Mouse (Mus musculus): Measurements from ENCODE around the gene Psma7. TPM values are rescaled to one million over a fixed set of nuclear protein-coding genes. Genes with fewer than 3 reads are reported as not detected.

Psma7 gene
- total RNA-seq (2014; rRNA removed; ENCODE audit: low replicate concordance) (163 and 234 TPM in 2 replicates), polyA plus RNA-seq (2015; fragmentation: Nextera tagmentation; extraction: Ambion mirVana) (457 and 460 TPM in 2 replicates)

- Histone ChIP-seq H3K27me3 (ENCODE audit: control insufficient read depth, insufficient read depth, low read length) (no peaks in the 10 kb centered on the region), H3K4me3 (ENCODE audit: low read depth, low read length) (peak within 1 kb of the TSS; percentile 99), H3K9ac (replicated peaks; ENCODE audit: low read depth, low read length) (peak within 1 kb of the TSS; percentile 91), H3K9me3 (replicated peaks; ENCODE audit: control insufficient read depth, low read length) (no peaks in the 10 kb centered on the region), H3K4me2 (ENCODE audit: low read depth, low read length) (peak within 1 kb of the TSS; percentile 82), H3K4me1 (ENCODE audit: control insufficient read depth, insufficient read depth) (peaks cover 12% of the 10 kb centered on the region; the same call in 1 of the 2 replicates), H3K36me3 (replicated peaks; ENCODE audit: control insufficient read depth, insufficient read depth, low read length) (peaks cover 19% of the 10 kb centered on the region), H3K27ac (ENCODE audit: low read depth) (peak within 1 kb of the TSS; percentile 92)
- TF ChIP-seq EP300 (IDR thresholded peaks at IDR 0.05; ENCODE audit: low read depth) (no peak), CTCF (IDR thresholded peaks at IDR 0.05; ENCODE audit: low read depth) (peak; percentile 8; the same call in 1 of the 2 replicates)
- DNase-seq (ENCODE audit: low spot score) (peak; percentile 89), ATAC-seq (ENCODE audit: insufficient read depth, low read depth) (peak; percentile 96)
- WGBS = under 1% methylated on average over 67 of the region's 78 CpGs
Observed at GRCm38 (mm10) chr2:180042256-180042857, at the start of gene Psma7, which contains the start of gene Ss18l1. Gene Psma7, minus strand, starts transcription at chr2:180042433. Gene Ss18l1, plus strand, starts transcription at chr2:180042509.

GRCm38 (mm10) chr2:180090285-180090684 lies 48.1 kb upstream of the Psma7 start:
- Histone ChIP-seq H3K4me3 (ENCODE audit: low read depth, low read length) (no peak overlapping the region), H3K36me3 (replicated peaks; ENCODE audit: control insufficient read depth, insufficient read depth, low read length) (no peaks in the 10 kb centered on the region), H3K4me2 (ENCODE audit: low read depth, low read length) (no peak overlapping the region), H3K4me1 (ENCODE audit: control insufficient read depth, insufficient read depth) (no peaks in the 10 kb centered on the region), H3K9ac (replicated peaks; ENCODE audit: low read depth, low read length) (no peak overlapping the region), H3K27ac (ENCODE audit: low read depth) (no peak overlapping the region), H3K9me3 (replicated peaks; ENCODE audit: control insufficient read depth, low read length) (no peaks in the 10 kb centered on the region), H3K27me3 (ENCODE audit: control insufficient read depth, insufficient read depth, low read length) (no peaks in the 10 kb centered on the region)
- TF ChIP-seq EP300 (IDR thresholded peaks at IDR 0.05; ENCODE audit: low read depth) (no peak), CTCF (IDR thresholded peaks at IDR 0.05; ENCODE audit: low read depth) (no peak)
- 61% methylated on average over 11 of the region's 11 CpGs for WGBS
- DNase-seq (ENCODE audit: low spot score) (no peak), ATAC-seq (ENCODE audit: insufficient read depth, low read depth) (no peak)

DNA sequence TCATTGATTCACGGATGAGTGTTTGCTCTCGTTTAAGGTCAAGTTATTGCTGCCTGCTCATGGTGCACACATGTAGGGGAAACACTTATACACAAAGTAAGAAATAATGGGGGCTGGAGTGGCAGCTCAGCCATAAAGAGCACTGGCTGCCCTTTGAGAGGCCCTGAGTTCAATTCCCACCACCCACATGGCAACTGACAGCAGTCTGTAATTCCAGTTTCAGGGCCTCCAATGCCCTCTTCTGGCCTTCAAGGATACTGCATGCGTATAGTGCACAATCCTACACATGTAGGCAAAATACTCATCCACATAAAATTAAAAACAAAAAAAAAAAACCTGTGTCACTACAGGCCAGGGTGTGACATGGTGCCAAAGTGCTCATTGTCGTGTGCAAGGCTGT lies 45.2 kb upstream of the Psma7 start:
- no peak overlapping the region for H3K4me3 ChIP-seq (ENCODE audit: low read depth, low read length)
- H3K4me1 ChIP-seq (ENCODE audit: control insufficient read depth, insufficient read depth) = no peaks in the 10 kb centered on the region
- 90% methylated on average over 4 of the region's 4 CpGs for WGBS
- H3K36me3 ChIP-seq (replicated peaks; ENCODE audit: control insufficient read depth, insufficient read depth, low read length) = peaks cover 14% of the 10 kb centered on the region
- DNase-seq (ENCODE audit: low spot score) (no peak), ATAC-seq (ENCODE audit: insufficient read depth, low read depth) (no peak)
- H3K9me3 ChIP-seq (replicated peaks; ENCODE audit: control insufficient read depth, low read length) = no peaks in the 10 kb centered on the region
- no peaks in the 10 kb centered on the region for H3K27me3 ChIP-seq (ENCODE audit: control insufficient read depth, insufficient read depth, low read length)
- H3K4me2 ChIP-seq (ENCODE audit: low read depth, low read length) = no peak overlapping the region
- H3K9ac ChIP-seq (replicated peaks; ENCODE audit: low read depth, low read length) = no peak overlapping the region
- TF ChIP-seq EP300 (IDR thresholded peaks at IDR 0.05; ENCODE audit: low read depth) = no peak
- TF ChIP-seq CTCF (IDR thresholded peaks at IDR 0.05; ENCODE audit: low read depth) = no peak
- H3K27ac ChIP-seq (ENCODE audit: low read depth) = no peak overlapping the region

DNA sequence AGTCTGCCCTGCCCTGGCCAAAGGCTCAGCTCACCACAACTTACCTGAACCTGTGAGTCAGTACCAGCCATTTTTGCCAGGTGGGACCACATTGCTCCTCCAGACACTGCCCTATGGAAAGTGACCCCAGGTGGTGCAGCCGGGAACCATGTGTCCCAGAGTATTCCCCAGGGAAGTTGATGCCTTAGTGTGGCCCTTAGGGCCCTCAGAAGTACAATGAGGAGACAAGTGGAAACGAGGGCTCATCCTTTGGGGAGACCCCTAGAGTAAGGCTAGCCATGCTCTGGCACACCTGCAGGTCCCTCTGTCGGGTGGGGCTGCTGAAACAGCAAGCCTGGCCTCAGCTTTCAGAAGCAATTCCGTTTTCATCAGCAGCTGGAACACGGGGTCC lies 44.4 kb upstream of the Psma7 start:
- Histone ChIP-seq H3K27ac (ENCODE audit: low read depth) (no peak overlapping the region), H3K4me3 (ENCODE audit: low read depth, low read length) (no peak overlapping the region), H3K9me3 (replicated peaks; ENCODE audit: control insufficient read depth, low read length) (no peaks in the 10 kb centered on the region), H3K36me3 (replicated peaks; ENCODE audit: control insufficient read depth, insufficient read depth, low read length) (peaks cover 19% of the 10 kb centered on the region), H3K4me2 (ENCODE audit: low read depth, low read length) (no peak overlapping the region), H3K27me3 (ENCODE audit: control insufficient read depth, insufficient read depth, low read length) (no peaks in the 10 kb centered on the region), H3K9ac (replicated peaks; ENCODE audit: low read depth, low read length) (no peak overlapping the region), H3K4me1 (ENCODE audit: control insufficient read depth, insufficient read depth) (no peaks in the 10 kb centered on the region)
- WGBS = 80% methylated on average over 5 of the region's 5 CpGs
- ATAC-seq (ENCODE audit: insufficient read depth, low read depth) (no peak), DNase-seq (ENCODE audit: low spot score) (no peak)
- TF ChIP-seq EP300 (IDR thresholded peaks at IDR 0.05; ENCODE audit: low read depth) (no peak), CTCF (IDR thresholded peaks at IDR 0.05; ENCODE audit: low read depth) (no peak)

DNA sequence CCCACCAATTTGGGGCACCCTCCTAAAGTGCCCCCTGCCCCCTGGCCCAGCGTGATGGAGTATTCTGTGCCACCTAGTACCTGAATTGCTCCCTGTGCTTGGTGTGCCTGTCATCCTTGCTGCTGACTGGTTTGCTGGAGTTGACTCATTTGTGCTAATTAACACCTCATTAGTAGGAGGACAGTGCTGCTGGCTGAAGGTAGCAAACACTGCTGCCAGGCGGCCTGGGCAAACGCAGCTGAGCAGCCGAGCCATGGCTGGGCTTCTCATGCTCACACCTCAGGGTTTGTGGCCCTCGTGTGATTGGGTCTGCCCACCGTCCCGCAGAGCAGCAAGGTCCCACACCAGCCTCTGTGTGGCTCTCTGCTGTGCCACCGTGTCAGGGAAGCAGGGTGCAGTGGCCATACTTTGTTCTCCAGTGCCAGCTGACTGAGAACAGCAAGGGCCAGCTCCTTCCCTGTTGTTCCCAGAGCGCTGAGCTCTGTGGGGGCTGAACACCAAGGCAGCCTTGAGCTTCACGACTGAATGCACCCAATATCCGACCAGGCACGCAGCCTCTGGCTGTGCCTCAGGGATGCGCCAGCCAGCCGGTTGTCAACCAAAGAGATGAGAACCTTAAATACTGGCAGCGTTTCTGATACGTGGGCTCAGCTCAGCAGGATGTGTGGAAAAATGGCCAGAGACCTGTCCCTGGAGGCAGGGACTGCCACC lies 43.8 kb upstream of the Psma7 start:
- H3K9ac ChIP-seq (replicated peaks; ENCODE audit: low read depth, low read length) = no peak overlapping the region
- no peaks in the 10 kb centered on the region for H3K27me3 ChIP-seq (ENCODE audit: control insufficient read depth, insufficient read depth, low read length)
- TF ChIP-seq EP300 (IDR thresholded peaks at IDR 0.05; ENCODE audit: low read depth) = no peak
- TF ChIP-seq CTCF (IDR thresholded peaks at IDR 0.05; ENCODE audit: low read depth) = no peak
- DNase-seq (ENCODE audit: low spot score) (no peak), ATAC-seq (ENCODE audit: insufficient read depth, low read depth) (no peak)
- H3K4me1 ChIP-seq (ENCODE audit: control insufficient read depth, insufficient read depth) = no peaks in the 10 kb centered on the region
- H3K4me3 ChIP-seq (ENCODE audit: low read depth, low read length) = no peak overlapping the region
- H3K27ac ChIP-seq (ENCODE audit: low read depth) = no peak overlapping the region
- H3K4me2 ChIP-seq (ENCODE audit: low read depth, low read length) = no peak overlapping the region
- WGBS = 70% methylated on average over 16 of the region's 16 CpGs
- peaks cover 20% of the 10 kb centered on the region for H3K36me3 ChIP-seq (replicated peaks; ENCODE audit: control insufficient read depth, insufficient read depth, low read length)
- no peaks in the 10 kb centered on the region for H3K9me3 ChIP-seq (replicated peaks; ENCODE audit: control insufficient read depth, low read length)

Data from heart, postnatal 0 days (tissue).